Mouse (Mus musculus) left cerebral cortex, postnatal 36 days (tissue): Measurements from ENCODE around the gene Olfr1446. TPM values are rescaled to one million over a fixed set of nuclear protein-coding genes. Genes with fewer than 3 reads are reported as not detected.

Source experiments
- DNase-seq, 2 experiments: peaks; one replicate each; pipeline ENCODE4 v3.0.0; 2021 to 2022; ENCODE audit warnings: low spot score in 2 of 2, mixed read lengths in 1 of 2
- intact Hi-C: fragments of 180-260 bp; cut with DNase I; formaldehyde crosslinking; loops from one replicate; pipeline ENCODE4 v1.15.1; 2025
- total RNA-seq, 2 experiments: library from RNA; stranded (reverse); gene quantifications; 2 replicates each; pipeline ENCODE4 v1.2.3; 2021

Gene Olfr1446
- not detected for total RNA-seq

DNA sequence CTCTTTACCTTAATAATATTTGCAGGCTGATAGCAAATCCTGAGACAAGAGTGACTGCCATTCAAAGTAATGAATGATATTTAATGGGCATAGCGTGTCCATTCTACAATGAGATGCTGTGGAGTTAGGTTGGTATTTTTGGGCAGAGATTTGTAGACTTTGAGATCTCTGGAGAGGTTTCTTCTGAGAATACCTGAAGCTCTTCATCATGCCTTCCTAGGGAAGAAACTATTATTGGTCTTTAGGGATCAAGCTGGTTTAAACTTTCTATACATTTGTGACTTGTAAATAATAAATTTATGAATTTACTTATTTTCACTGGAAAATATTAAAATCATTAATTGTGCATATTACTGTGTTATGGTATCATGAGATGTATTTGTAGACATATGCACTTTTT lies at the start of gene Olfr1446:
Gene Olfr1446, minus strand, starts transcription at position 101 of the 400 bp plus-strand sequence.
- intact Hi-C loops = no loop called here
- DNase-seq = no peak

DNA sequence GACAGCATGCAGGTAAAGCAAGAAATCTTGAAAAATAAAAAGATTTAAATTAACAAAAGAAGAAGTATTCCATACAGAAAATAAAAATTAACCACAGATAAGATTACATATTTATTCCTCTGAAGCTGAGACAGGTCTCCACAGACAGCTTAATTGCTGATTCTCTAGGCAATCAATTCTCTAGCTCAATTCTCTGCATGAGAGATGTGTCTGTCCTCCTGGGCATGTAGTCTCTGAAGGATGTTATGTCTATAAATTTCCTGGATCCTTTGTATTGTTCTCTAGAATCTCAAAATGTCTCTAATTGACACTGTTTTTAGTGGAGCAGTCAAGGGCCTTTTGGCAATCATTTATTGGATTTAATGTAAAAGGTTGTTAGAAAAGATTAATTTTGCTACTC lies 37.2 kb upstream of the Olfr1446 start, which contains the start of gene Olfr1449:
Gene Olfr1449, plus strand, starts transcription at position 301 of the 400 bp plus-strand sequence.
- intact Hi-C loops = no loop called here
- no peak for DNase-seq

- DNase-seq = no peak
- intact Hi-C loops = no loop called here
These were observed 31.0 kb upstream of the Olfr1446 start, which contains the start of gene Olfr1448 for GRCm38 (mm10) chr19:12924319-12924718. TSS of gene Olfr1448 (minus strand) at chr19:12924419.

DNA sequence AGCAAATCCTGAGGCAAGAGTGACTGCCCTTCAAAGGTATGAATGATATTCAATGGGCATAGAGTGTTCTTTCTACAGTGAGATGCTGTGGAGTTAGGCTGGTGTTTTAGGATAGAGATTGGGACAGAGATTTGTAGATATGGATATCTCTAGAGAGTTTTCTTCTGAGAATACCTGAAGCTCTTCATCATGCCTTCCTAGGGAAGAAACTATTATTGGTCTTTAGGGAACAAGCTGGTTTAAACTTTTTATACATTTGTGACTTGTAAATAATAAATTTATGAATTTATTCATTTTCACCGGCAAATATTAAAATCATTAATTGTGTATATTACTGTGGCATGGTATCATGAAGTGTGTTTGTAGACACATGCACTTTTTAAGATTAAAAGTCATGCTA lies 10.3 kb upstream of the Olfr1446 start, which contains the start of gene Olfr1447:
Gene Olfr1447, minus strand, starts transcription at position 101 of the 400 bp plus-strand sequence.
- intact Hi-C loops = no loop called here

GRCm38 (mm10) chr19:12883555-12883954 lies 9.8 kb downstream of the Olfr1446 start, which contains the start of gene Olfr1445:
TSS of gene Olfr1445 (plus strand) at chr19:12883855.
- intact Hi-C loops = no loop called here
- DNase-seq = no peak

More for the DNA sequence above, 10.3 kb upstream of the Olfr1446 start, which contains the start of gene Olfr1447:
- DNase-seq = no peak

GRCm38 (mm10) chr19:12856983-12857382 lies 36.3 kb downstream of the Olfr1446 start, which contains the start of gene Olfr1444:
TSS of gene Olfr1444 (plus strand) at chr19:12857283.
- DNase-seq = no peak
- intact Hi-C loops = no loop called here

DNA sequence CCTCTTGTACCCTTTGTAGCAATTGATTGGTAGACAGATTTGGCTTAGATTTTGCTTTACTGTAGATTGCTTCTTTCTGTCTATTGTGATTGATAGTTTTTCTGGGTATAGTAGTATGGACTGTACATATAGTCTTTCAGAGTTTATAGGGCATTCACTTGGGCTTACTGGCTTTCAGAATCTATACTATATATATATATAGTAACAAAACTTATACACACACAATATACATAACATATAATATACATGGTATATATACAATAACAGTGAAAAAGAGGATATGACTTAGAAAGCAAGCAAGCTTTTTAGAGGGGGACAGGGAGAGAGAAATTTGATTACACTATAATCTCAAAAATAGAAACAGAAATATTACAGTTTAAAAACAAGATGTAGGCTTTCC lies 46.9 kb downstream of the Olfr1446 start, which contains the start of gene Gm5244:
Gene Gm5244, plus strand, starts transcription at position 301 of the 400 bp plus-strand sequence.
- no peak for DNase-seq
- intact Hi-C loops = no loop called here

DNA sequence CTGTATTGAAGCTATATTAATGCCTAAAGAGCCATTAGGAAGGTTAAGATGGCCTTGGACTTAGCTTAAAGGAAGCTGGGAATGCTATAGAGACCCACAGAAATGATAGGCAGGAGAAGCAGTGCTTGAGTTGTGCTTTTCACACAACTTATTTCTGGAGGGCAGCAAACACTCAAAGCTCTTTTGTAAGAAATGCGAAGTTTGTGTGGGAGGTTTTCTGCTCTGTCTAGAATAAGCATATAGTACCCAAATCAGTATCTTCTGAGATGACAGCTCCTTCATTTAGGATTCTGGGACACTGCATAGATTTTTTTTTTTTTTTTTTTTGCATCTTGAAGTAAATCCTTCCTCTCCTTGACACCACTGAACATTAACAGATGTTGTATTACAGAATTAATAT lies 54.8 kb downstream of the Olfr1446 start:
- intact Hi-C loops = no loop called here
- DNase-seq = no peak

Other genes starting within 250 kb of the Olfr1446 start
- gene Olfr1442, start 223.1 kb downstream of the Olfr1446 start, total RNA-seq = not detected
- gene Olfr1443, start 215.4 kb downstream of the Olfr1446 start, total RNA-seq = not detected
- not detected for gene Keg1, start 197.7 kb downstream of the Olfr1446 start, total RNA-seq
- 1 to 10 TPM; 2.6 to 3.9 TPM for gene Cntf, start 127.9 kb downstream of the Olfr1446 start, total RNA-seq
- 10 to 100 TPM; 94.2 to 95.2 TPM for gene Zfp91, start 97.4 kb downstream of the Olfr1446 start, total RNA-seq
- 1 to 10 TPM; 1.2 to 1.6 TPM for gene Lpxn, start 97.3 kb downstream of the Olfr1446 start, total RNA-seq
- gene Gm5244, start 46.8 kb downstream of the Olfr1446 start, total RNA-seq = not detected
- not detected for gene Olfr1444, start 36.2 kb downstream of the Olfr1446 start, total RNA-seq
- gene Olfr1445, start 9.7 kb downstream of the Olfr1446 start, total RNA-seq = not detected
- not detected for gene Olfr1447, start 10.2 kb upstream of the Olfr1446 start, total RNA-seq
- gene Olfr1448, start 30.9 kb upstream of the Olfr1446 start, total RNA-seq = not detected
- gene Olfr1449, start 37.3 kb upstream of the Olfr1446 start, total RNA-seq = not detected
- not detected for gene Olfr1450, start 56.7 kb upstream of the Olfr1446 start, total RNA-seq
- not detected for gene Olfr1451, start 101.5 kb upstream of the Olfr1446 start, total RNA-seq
- gene Olfr1453, start 134.8 kb upstream of the Olfr1446 start, total RNA-seq = not detected
- not detected for gene Olfr1454, start 167.1 kb upstream of the Olfr1446 start, total RNA-seq
- not detected for gene Olfr1457, start 204.4 kb upstream of the Olfr1446 start, total RNA-seq
- gene Olfr1458, start 213.3 kb upstream of the Olfr1446 start, total RNA-seq = not detected